Comparison of ENCODE assay signal across 10 mouse cellular contexts in the genomic region with DNA sequence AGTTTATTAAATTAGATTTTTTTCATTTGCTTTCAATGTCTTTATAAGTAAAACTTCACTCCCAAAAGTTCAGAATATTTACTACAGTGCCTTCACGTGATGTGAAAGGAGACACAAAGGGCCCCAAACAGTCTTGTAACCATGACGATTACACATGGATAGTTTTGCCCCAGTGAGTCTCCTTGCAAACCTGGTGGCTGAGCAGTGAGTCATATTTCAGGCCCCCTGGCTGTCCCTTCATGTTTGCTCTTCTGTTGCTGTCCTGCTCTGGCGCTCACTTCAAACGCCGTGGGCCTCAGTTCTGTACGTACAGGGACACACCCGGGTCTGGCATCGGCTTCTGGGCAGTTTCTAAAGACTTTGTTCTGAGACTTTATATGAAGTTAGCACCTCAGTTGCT. TPM values are rescaled to one million over a fixed set of nuclear protein-coding genes. Genes with fewer than 3 reads are reported as not detected.
DNase-seq lines count a peak whose midpoint lies in the region; ATAC-seq and TF ChIP-seq lines count a peak whose summit lies in the region.
"Had no signal": no experiment of that assay in that cellular context is flagged by ENCODE, and none has a peak within 500 bp of the region (broad histone marks: within the 10 kb centered on the region; RNA-seq: fewer than 3 reads in every experiment).

No protein-coding gene starts in this region.

- WGBS in kidney, embryonic 14.5 days: 35% methylated on average over 8 of the region's 8 CpGs
- 14% methylated on average over 8 of the region's 8 CpGs for WGBS in forebrain, embryonic 13.5 days

- H3K79me2 ChIP-seq in myocyte (ENCODE audit: control insufficient read depth, insufficient read depth): no peaks in the 10 kb centered on the region

- no peak overlapping the region for H3K4me3 ChIP-seq in kidney, embryonic 14.5 days (ENCODE audit: low read length)
- no peak overlapping the region for H3K4me3 ChIP-seq in forebrain, embryonic 13.5 days
- no peak overlapping the region for H3K4me3 ChIP-seq in myocyte
- no peak overlapping the region for H3K4me3 ChIP-seq in layer of hippocampus, adult 2 months
- H3K4me3 ChIP-seq: limb, embryonic 15.5 days had no signal

- H3K9me3 ChIP-seq in kidney, embryonic 14.5 days (ENCODE audit: control insufficient read depth, low read length): no peaks in the 10 kb centered on the region
- no peaks in the 10 kb centered on the region for H3K9me3 ChIP-seq in forebrain, embryonic 13.5 days (replicated peaks)
- H3K9me3 ChIP-seq: limb, embryonic 15.5 days had no signal

- H3ac ChIP-seq in myocyte (ENCODE audit: control insufficient read depth, insufficient read length): no peak overlapping the region

- H3K4me2 ChIP-seq in kidney, embryonic 14.5 days (replicated peaks; ENCODE audit: low read depth, low read length): no peak overlapping the region
- peak overlapping the region; percentile 27 for H3K4me2 ChIP-seq in forebrain, embryonic 13.5 days
- H3K4me2 ChIP-seq in myocyte (ENCODE audit: low read depth): no peak overlapping the region
- H3K4me2 ChIP-seq: limb, embryonic 15.5 days had no signal

- peaks cover 11% of the 10 kb centered on the region; the same call in 1 of the 2 replicates for H3K4me1 ChIP-seq in kidney, embryonic 14.5 days (ENCODE audit: control insufficient read depth, insufficient read depth, low read length)
- peaks cover 50% of the 10 kb centered on the region for H3K4me1 ChIP-seq in forebrain, embryonic 13.5 days

- TF ChIP-seq POLR2A in myocyte (IDR thresholded peaks at IDR 0.05; ENCODE audit: insufficient read length, low read depth): no peak

- peak; percentile 47; the same call in 1 of the 2 replicates for ATAC-seq in kidney, embryonic 14.5 days (ENCODE audit: low FRiP score, low TSS enrichment)
- peak; percentile 66 for ATAC-seq in forebrain, embryonic 13.5 days

- no peak overlapping the region for H3K9ac ChIP-seq in kidney, embryonic 14.5 days (ENCODE audit: low read depth, low read length)
- H3K9ac ChIP-seq in forebrain, embryonic 13.5 days: no peak overlapping the region
- H3K9ac ChIP-seq: limb, embryonic 15.5 days had no signal

- no peak overlapping the region for H3K27ac ChIP-seq in kidney, embryonic 14.5 days (ENCODE audit: low read depth, low read length)
- H3K27ac ChIP-seq in forebrain, embryonic 13.5 days: peak overlapping the region; percentile 75
- no peak overlapping the region for H3K27ac ChIP-seq in layer of hippocampus, adult 2 months
- H3K27ac ChIP-seq: limb, embryonic 15.5 days had no signal

- H3K27me3 ChIP-seq in kidney, embryonic 14.5 days (ENCODE audit: control insufficient read depth, insufficient read depth, low read length): peaks cover 1% of the 10 kb centered on the region
- peaks cover 22% of the 10 kb centered on the region for H3K27me3 ChIP-seq in forebrain, embryonic 13.5 days
- no peaks in the 10 kb centered on the region for H3K27me3 ChIP-seq in myocyte (ENCODE audit: control insufficient read depth, insufficient read depth, insufficient read length)

- no peak for TF ChIP-seq CTCF in layer of hippocampus, adult 2 months (conservative IDR thresholded peaks at IDR 0.05)

- H3K36me3 ChIP-seq in kidney, embryonic 14.5 days (ENCODE audit: control insufficient read depth, insufficient read depth, low read length): no peaks in the 10 kb centered on the region
- H3K36me3 ChIP-seq in forebrain, embryonic 13.5 days (ENCODE audit: poor library complexity, severe bottlenecking): no peaks in the 10 kb centered on the region
- H3K36me3 ChIP-seq in myocyte (ENCODE audit: control insufficient read depth, insufficient read depth): no peaks in the 10 kb centered on the region
- H3K36me3 ChIP-seq: limb, embryonic 15.5 days had no signal

- no peak for DNase-seq in kidney, postnatal 25 days
- DNase-seq in adrenal gland, postnatal 14 days: peak; percentile 51
- DNase-seq in layer of hippocampus, adult 2 months (ENCODE audit: low spot score in 2 of 2): no peak
- DNase-seq in gastrocnemius, postnatal 10 days: no peak
- no peak for DNase-seq in urinary bladder, postnatal 36 days (ENCODE audit: low spot score in 2 of 2)
- DNase-seq: gastrocnemius, postnatal 25 days had no signal

TF ChIP-seq in myocyte, 11 proteins besides CTCF, POLR2A, EP300 and RAD21:
- TF ChIP-seq E2F4 (IDR thresholded peaks at IDR 0.05; ENCODE audit: insufficient read depth) (no peak), USF1 (IDR thresholded peaks at IDR 0.05; ENCODE audit: low read depth) (peak; percentile 22)

RNA-seq across cellular contexts. Expression of gene Prr15, which starts 6.6 kb away (rescaled TPM):
- 6.2 and 6.4 TPM in 2 replicates for polyA plus RNA-seq in kidney, embryonic 14.5 days (2014; fragmentation: Nextera tagmentation; extraction: Ambion mirVana)
- total RNA-seq in adrenal gland, postnatal 14 days (2021): 3.9 and 4.6 TPM in 2 replicates
- 5.5 and 9.8 TPM in 2 replicates for polyA plus RNA-seq in forebrain, embryonic 13.5 days (2015; fragmentation: Nextera tagmentation; extraction: Ambion mirVana)
- polyA plus RNA-seq in myocyte (2012; fragmentation: generic; extraction: Trizol): 0.11 TPM
- 1 to 10 TPM in 1 of 2 experiments, under 1 TPM in 1; 0.76 to 1.2 TPM for total RNA-seq in layer of hippocampus, adult 2 months (2021)
- 1 to 10 TPM; 1.3 to 1.9 TPM for total RNA-seq in gastrocnemius, postnatal 10 days (2021)
